Mouse (Mus musculus) heart, postnatal 0 days (tissue): ENCODE data around the gene Spib.

Experiments used
- CTCF ChIP-seq: IDR thresholded peaks from 2 replicates; pipeline ENCODE4 v1.5.1; 2016; ENCODE audit warnings: antibody characterized with exemption, control low read depth, low read depth
- EP300 ChIP-seq: IDR thresholded peaks from 2 replicates; pipeline ENCODE4 v1.6.1; 2016; ENCODE audit warnings: antibody characterized with exemption, low read depth

DNA sequence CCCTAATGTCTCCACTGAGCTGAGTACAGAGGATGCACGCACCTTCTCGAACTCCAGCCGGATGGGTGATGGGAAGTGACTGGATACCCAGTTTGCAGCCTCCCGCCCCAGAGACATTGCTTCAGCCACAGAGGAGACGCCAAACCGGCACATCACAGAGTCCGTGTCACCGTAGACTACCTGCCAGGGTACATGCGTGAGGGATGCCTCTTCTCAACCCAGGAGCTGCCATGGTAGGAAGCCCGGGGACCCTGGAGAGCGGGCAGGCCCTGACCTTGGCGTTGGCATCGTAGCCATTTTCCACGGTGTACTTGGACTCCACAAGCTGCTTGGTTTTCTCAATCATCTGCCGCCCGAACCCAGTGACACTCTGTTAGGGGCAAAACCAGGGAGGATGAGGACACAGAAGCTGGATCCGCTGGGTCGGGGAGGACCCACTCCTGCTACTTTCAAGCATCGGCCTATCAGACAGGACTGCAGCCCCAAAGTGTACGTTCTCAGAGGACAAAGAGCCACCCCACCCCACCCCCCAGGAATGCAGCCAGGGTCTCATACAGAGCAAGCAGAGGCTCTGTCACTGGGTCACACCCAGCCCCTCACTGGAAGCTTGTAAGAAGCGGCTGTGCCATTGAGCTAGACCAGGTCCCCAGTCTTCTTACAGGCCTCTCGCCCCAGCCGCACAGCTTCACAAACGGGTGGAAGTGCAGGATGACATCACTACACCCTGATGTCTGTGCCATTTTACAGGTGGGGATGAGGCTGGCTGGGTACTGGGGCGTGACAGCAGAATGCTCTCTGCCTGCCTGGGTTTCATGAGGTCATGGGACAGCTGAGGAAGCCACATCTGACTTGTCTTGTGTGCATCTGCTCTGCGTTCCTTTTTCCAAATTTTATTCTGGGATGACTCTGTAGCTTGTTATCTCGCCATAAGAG lies 4.1 kb upstream of the Spib start:
- TF ChIP-seq CTCF = no peak
- TF ChIP-seq EP300 = no peak
